In the genomic region with DNA sequence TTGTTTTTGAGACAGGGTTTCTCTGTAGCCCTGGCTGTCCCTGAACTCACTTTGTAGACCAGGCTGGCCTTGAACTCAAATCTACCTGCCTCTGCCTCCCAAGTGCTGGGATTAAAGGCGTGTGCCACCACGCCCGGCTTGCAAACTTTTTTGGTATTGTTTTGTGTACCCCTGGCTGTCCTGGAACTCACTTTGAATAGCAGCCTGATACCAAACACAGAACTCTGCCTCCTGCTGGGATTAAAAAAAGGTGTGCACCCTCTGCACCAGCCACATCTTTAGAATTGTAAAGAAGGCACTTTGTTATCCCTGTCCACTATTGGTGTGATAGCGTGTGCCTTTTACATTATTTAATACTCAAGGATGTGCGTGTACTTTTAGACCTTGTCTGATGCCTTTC, we compare ENCODE assay signal across 9 mouse cellular contexts. TPM values are rescaled to one million over a fixed set of nuclear protein-coding genes. Genes with fewer than 3 reads are reported as not detected.
A peak's percentile ranks its signal among the peaks of the same experiment; 100 is the strongest.
DNase-seq lines count a peak whose midpoint lies in the region; ATAC-seq and TF ChIP-seq lines count a peak whose summit lies in the region.
"Had no signal": no experiment of that assay in that cellular context is flagged by ENCODE, and none has a peak within 500 bp of the region (broad histone marks: within the 10 kb centered on the region; RNA-seq: fewer than 3 reads in every experiment).

No protein-coding gene starts in this region.

- peak overlapping the region; percentile 86; the same call in 1 of the 2 replicates for H3K9ac ChIP-seq in kidney, postnatal 0 days (ENCODE audit: low read depth, low read length)
- no peak overlapping the region for H3K9ac ChIP-seq in hindbrain, postnatal 0 days (replicated peaks; ENCODE audit: low read length)
- no peak overlapping the region for H3K9ac ChIP-seq in midbrain, postnatal 0 days (replicated peaks; ENCODE audit: low read length, poor library complexity, severe bottlenecking)

- no peak; the same call in 1 of the 2 replicates for TF ChIP-seq CTCF in kidney, postnatal 0 days (IDR thresholded peaks at IDR 0.05; ENCODE audit: low read depth)
- no peak for TF ChIP-seq CTCF in cortical plate, adult 2 months (IDR thresholded peaks at IDR 0.05; ENCODE audit: extremely low read depth, insufficient read depth, low read length)
- TF ChIP-seq CTCF in hindbrain, postnatal 0 days (IDR thresholded peaks at IDR 0.05; ENCODE audit: low read depth), result no peak
- TF ChIP-seq CTCF in midbrain, postnatal 0 days (IDR thresholded peaks at IDR 0.05), result no peak

- H3K9me3 ChIP-seq in kidney, postnatal 0 days (replicated peaks; ENCODE audit: low read length), result no peaks in the 10 kb centered on the region
- H3K9me3 ChIP-seq in hindbrain, postnatal 0 days (ENCODE audit: low read length), result no peaks in the 10 kb centered on the region
- no peaks in the 10 kb centered on the region for H3K9me3 ChIP-seq in midbrain, postnatal 0 days (ENCODE audit: low read length)

- H3K27me3 ChIP-seq in kidney, postnatal 0 days (ENCODE audit: insufficient read depth, low read length), result no peaks in the 10 kb centered on the region
- H3K27me3 ChIP-seq in hindbrain, postnatal 0 days (ENCODE audit: insufficient read depth, low read length), result no peaks in the 10 kb centered on the region
- no peaks in the 10 kb centered on the region for H3K27me3 ChIP-seq in midbrain, postnatal 0 days (ENCODE audit: insufficient read depth, low read length)

- H3K36me3 ChIP-seq in kidney, postnatal 0 days (ENCODE audit: insufficient read depth, low read length), result no peaks in the 10 kb centered on the region
- H3K36me3 ChIP-seq in hindbrain, postnatal 0 days (ENCODE audit: insufficient read depth, low read length), result no peaks in the 10 kb centered on the region
- no peaks in the 10 kb centered on the region; the same call in 1 of the 2 replicates for H3K36me3 ChIP-seq in midbrain, postnatal 0 days (ENCODE audit: insufficient read depth, low read length)

- peak overlapping the region; percentile 80; the same call in 1 of the 2 replicates for H3K4me3 ChIP-seq in kidney, postnatal 0 days (replicated peaks; ENCODE audit: low read depth, low read length)
- H3K4me3 ChIP-seq in cortical plate, adult 2 months (ENCODE audit: insufficient read depth, low read length), result peak overlapping the region; percentile 61; the same call in 1 of the 2 replicates
- no peak overlapping the region for H3K4me3 ChIP-seq in hindbrain, postnatal 0 days (ENCODE audit: low read length)
- H3K4me3 ChIP-seq in midbrain, postnatal 0 days (ENCODE audit: low read depth, low read length), result no peak overlapping the region

- H3K27ac ChIP-seq in kidney, postnatal 0 days, result no peak overlapping the region
- H3K27ac ChIP-seq in cortical plate, adult 2 months (ENCODE audit: insufficient read depth, low read length), result no peak overlapping the region
- no peak overlapping the region for H3K27ac ChIP-seq in hindbrain, postnatal 0 days
- no peak overlapping the region for H3K27ac ChIP-seq in midbrain, postnatal 0 days (ENCODE audit: low read depth, low read length)

- no peak for TF ChIP-seq POLR2A in cortical plate, adult 2 months (IDR thresholded peaks at IDR 0.05; ENCODE audit: extremely low read depth, insufficient read depth, low read length)

- DNase-seq in kidney, postnatal 0 days (ENCODE audit: low spot score), result no peak
- no peak for DNase-seq in kidney, adult 11 months
- no peak for DNase-seq in hindbrain, postnatal 0 days (ENCODE audit: low spot score)
- DNase-seq in midbrain, postnatal 0 days (ENCODE audit: low spot score), result no peak
- no peak for DNase-seq in natural killer cell, adult 2 months (ENCODE audit: low spot score in 2 of 2)
- no peak for DNase-seq in left cerebral cortex, postnatal 10 days (ENCODE audit: extremely low spot score in 1 of 2, low spot score in 2 of 2)
- DNase-seq: adrenal gland, postnatal 10 days had no signal

- 93% methylated on average over 5 of the region's 5 CpGs for WGBS in kidney, postnatal 0 days
- 90% methylated on average over 5 of the region's 5 CpGs for WGBS in hindbrain, postnatal 0 days
- 87% methylated on average over 5 of the region's 5 CpGs for WGBS in midbrain, postnatal 0 days

- H3K4me1 ChIP-seq in kidney, postnatal 0 days (replicated peaks; ENCODE audit: insufficient read depth, low read length), result peaks cover 15% of the 10 kb centered on the region; the same call in 1 of the 2 replicates
- peaks cover 8% of the 10 kb centered on the region for H3K4me1 ChIP-seq in cortical plate, adult 2 months (ENCODE audit: control insufficient read depth, insufficient read depth, low read length)
- H3K4me1 ChIP-seq in hindbrain, postnatal 0 days (ENCODE audit: insufficient read depth, low read length), result peaks cover 17% of the 10 kb centered on the region
- H3K4me1 ChIP-seq in midbrain, postnatal 0 days (ENCODE audit: insufficient read depth, low read length), result peaks cover 6% of the 10 kb centered on the region; the same call in 1 of the 2 replicates

- H3K4me2 ChIP-seq in kidney, postnatal 0 days (ENCODE audit: low read length), result peak overlapping the region; percentile 72
- H3K4me2 ChIP-seq in hindbrain, postnatal 0 days (ENCODE audit: low read depth, low read length), result peak overlapping the region; percentile 89
- peak overlapping the region; percentile 15; the same call in 1 of the 2 replicates for H3K4me2 ChIP-seq in midbrain, postnatal 0 days (ENCODE audit: low read depth, low read length, poor library complexity, severe bottlenecking)

- intact Hi-C loops in left cerebral cortex, postnatal 10 days (cut with DNase I), result no loop called here

- no peak for ATAC-seq in kidney, postnatal 0 days (replicated peaks; ENCODE audit: low FRiP score, low read depth)
- ATAC-seq in hindbrain, postnatal 0 days, result no peak
- no peak for ATAC-seq in midbrain, postnatal 0 days (ENCODE audit: low FRiP score)
- no peak for ATAC-seq in monocyte, adult 5-6 weeks (replicated peaks; ENCODE audit: insufficient number of reproducible peaks, low FRiP score, low TSS enrichment, poor library complexity, severe bottlenecking)

RNA-seq across cellular contexts. Expression of a gene that starts 1.7 kb away (rescaled TPM):
- not detected in 2 replicates for polyA plus RNA-seq in kidney, postnatal 0 days (2015; fragmentation: Nextera tagmentation; extraction: Ambion mirVana)
- polyA plus RNA-seq in cortical plate, adult 2 months (2012; rRNA removed), result 1.3 TPM in 1 of 2 replicates, not detected in the other
- not detected in 2 replicates for total RNA-seq in hindbrain, postnatal 0 days (2014; rRNA removed)
- not detected in 2 replicates for polyA plus RNA-seq in hindbrain, postnatal 0 days (2015; fragmentation: Nextera tagmentation; extraction: Ambion mirVana)
- total RNA-seq in midbrain, postnatal 0 days (2014; rRNA removed), result not detected in 2 replicates
- polyA plus RNA-seq in midbrain, postnatal 0 days (2015; fragmentation: Nextera tagmentation; extraction: Ambion mirVana), result not detected in 2 replicates
- total RNA-seq in monocyte, adult 5-6 weeks (2017), result 12.6 to 24.8 TPM in 2 of 3 replicates, not detected in the other
- not detected for total RNA-seq in left cerebral cortex, postnatal 10 days (2021)
- total RNA-seq: adrenal gland, postnatal 10 days had no signal

RNA-seq across cellular contexts. Expression of a gene that starts 2.0 kb away (rescaled TPM):
- polyA plus RNA-seq in kidney, postnatal 0 days (2015; fragmentation: Nextera tagmentation; extraction: Ambion mirVana), result 145 and 158 TPM in 2 replicates
- 180 and 182 TPM in 2 replicates for polyA plus RNA-seq in cortical plate, adult 2 months (2012; rRNA removed)
- total RNA-seq in hindbrain, postnatal 0 days (2014; rRNA removed), result 96.3 and 140 TPM in 2 replicates
- 292 and 307 TPM in 2 replicates for polyA plus RNA-seq in hindbrain, postnatal 0 days (2015; fragmentation: Nextera tagmentation; extraction: Ambion mirVana)
- total RNA-seq in midbrain, postnatal 0 days (2014; rRNA removed), result 183 and 253 TPM in 2 replicates
- polyA plus RNA-seq in midbrain, postnatal 0 days (2015; fragmentation: Nextera tagmentation; extraction: Ambion mirVana), result 347 and 362 TPM in 2 replicates
- 221 to 273 TPM (median 236 TPM) in 3 replicates for total RNA-seq in monocyte, adult 5-6 weeks (2017)
- total RNA-seq in left cerebral cortex, postnatal 10 days (2021), result 100 to 1,000 TPM; 187 to 191 TPM

Comparison
In these comparisons a context has a peak if more than half of its experiments do, and no peak if none do; other contexts are left out.
1. H3K4me2 ChIP-seq: peak in every context shown above with its lines; median percentile 89 in hindbrain, postnatal 0 days; 72 in kidney, postnatal 0 days; 15 in midbrain, postnatal 0 days.
2. H3K4me3 ChIP-seq: peak in kidney, postnatal 0 days (single experiment) and cortical plate, adult 2 months (single experiment); none in hindbrain, postnatal 0 days (single experiment) and midbrain, postnatal 0 days (single experiment).